Mouse (Mus musculus): Measurements from ENCODE around the gene Smco1. TPM values are rescaled to one million over a fixed set of nuclear protein-coding genes. Genes with fewer than 3 reads are reported as not detected.
"Not testable (repeated sequence)": the region's sequence is repeated elsewhere in the genome, so short reads cannot be mapped to it uniquely, and the experiment has no call there.

Gene Smco1
- total RNA-seq (2018; cell fraction: chromatin; rRNA removed): under 1 TPM in 1 of 26 experiments, not detected in 25; 0.42 TPM
- under 1 TPM in 1 of 26 experiments, not detected in 25; 0.11 TPM for total RNA-seq (2018; cell fraction: cytosol; rRNA removed)
- under 1 TPM in 1 of 26 experiments, not detected in 25; 0.48 TPM for total RNA-seq (2018; cell fraction: nucleus; rRNA removed)
- not detected in 3 replicates for polyA plus RNA-seq (2018)

DNA sequence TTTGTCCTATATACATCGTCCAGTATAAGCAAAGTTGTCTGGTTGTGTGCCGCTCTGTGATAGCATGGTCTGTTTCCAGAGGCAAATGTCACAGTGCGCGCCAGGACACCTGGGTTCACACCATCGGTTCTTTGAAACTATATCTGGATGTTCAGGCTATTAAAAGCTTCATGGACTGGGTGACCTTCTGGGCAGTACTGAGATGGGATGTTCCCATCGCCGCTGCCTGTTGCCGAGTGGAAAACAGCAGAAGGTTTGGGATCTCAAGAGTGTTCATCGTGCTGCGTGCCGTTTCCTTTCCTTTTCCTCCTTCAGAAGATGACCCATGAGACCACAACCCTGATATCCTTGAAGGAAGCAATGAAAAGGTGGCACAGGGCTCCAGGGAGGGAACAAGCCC, at the start of gene Smco1:
Smco1 (plus strand) TSS at position 178 of the 400 bp plus-strand sequence.
- Histone ChIP-seq H3K27ac (no peak within 1 kb of the TSS), H3K4me3 (ENCODE audit: inconsistent target) (no peak within 1 kb of the TSS), H3K79me2 (ENCODE audit: inconsistent target) (no peaks in the 10 kb centered on the region), H3K36me3 (ENCODE audit: inconsistent target) (no peaks in the 10 kb centered on the region)
- WGBS (ENCODE audit: missing documents): 88% methylated on average over 11 of the region's 11 CpGs

DNA sequence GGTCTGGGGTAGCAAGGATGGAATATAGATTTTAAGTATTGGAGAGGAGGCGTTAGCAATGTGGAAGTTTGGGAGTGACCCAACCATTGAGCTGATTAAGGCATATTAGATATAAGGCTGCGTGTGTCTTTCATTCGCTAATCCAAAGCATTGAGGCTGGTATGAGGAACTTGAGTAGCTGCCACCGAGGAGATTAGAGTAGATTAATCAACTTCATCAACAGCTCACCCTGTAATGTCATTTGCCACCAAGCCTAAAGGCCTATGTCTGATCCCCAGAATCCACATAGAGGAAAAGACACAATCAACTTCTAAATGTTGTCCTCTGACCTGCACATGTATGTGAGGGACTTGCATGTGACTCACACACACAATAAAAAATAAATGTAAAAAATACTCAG, 49.5 kb upstream of the Smco1 start:
- H3K27ac ChIP-seq: no peak overlapping the region
- 82% methylated on average over 4 of the region's 4 CpGs for WGBS (ENCODE audit: missing documents)
- H3K36me3 ChIP-seq (ENCODE audit: inconsistent target): no peaks in the 10 kb centered on the region
- H3K4me3 ChIP-seq (ENCODE audit: inconsistent target): no peak overlapping the region
- no peaks in the 10 kb centered on the region for H3K79me2 ChIP-seq (ENCODE audit: inconsistent target)

DNA sequence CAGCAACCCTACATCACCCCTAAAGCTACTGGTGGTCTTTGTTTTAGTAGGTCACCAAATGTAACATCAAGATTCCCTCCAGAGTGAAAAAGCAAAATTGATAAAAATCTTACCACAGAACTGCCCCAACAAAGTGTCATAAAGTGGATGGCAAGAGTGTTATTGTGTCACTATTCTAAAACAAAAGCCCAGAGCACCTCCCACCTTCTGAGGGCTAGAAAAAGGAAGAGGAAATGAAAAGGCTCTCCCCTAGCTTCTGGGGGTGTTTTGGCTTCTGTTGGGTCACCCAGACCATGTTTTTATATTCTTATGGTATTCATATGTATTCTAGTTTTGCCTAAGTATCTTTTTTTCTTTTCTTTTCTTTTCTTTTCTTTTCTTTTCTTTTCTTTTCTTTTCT, 48.9 kb upstream of the Smco1 start:
- no peaks in the 10 kb centered on the region for H3K36me3 ChIP-seq (ENCODE audit: inconsistent target)
- H3K4me3 ChIP-seq (ENCODE audit: inconsistent target): no peak overlapping the region
- H3K27ac ChIP-seq: no peak overlapping the region
- no peaks in the 10 kb centered on the region for H3K79me2 ChIP-seq (ENCODE audit: inconsistent target)

DNA sequence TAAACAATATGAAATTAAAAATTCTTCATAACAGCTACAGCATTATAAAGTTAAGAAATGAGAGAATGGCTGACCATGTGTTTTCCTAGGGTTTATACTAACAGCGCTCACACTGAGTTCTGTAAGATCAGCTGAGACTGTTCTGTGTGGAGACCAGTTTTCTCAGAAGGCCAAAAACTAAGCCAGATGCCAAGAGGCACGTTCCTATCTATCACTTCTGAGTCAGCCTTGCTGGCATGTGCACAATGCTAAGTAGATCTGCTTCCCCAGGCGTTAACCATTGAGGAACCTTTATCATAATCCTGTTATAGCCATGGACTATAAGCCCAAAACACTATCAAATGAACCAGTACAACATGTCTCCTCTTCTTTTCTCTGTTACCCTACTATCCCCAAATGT, 39.2 kb upstream of the Smco1 start:
- WGBS (ENCODE audit: missing documents): 72% methylated on average over 2 of the region's 3 CpGs
- not testable (repeated sequence) for H3K36me3 ChIP-seq (ENCODE audit: inconsistent target); H3K27ac ChIP-seq; H3K4me3 ChIP-seq (ENCODE audit: inconsistent target); H3K79me2 ChIP-seq (ENCODE audit: inconsistent target)

DNA sequence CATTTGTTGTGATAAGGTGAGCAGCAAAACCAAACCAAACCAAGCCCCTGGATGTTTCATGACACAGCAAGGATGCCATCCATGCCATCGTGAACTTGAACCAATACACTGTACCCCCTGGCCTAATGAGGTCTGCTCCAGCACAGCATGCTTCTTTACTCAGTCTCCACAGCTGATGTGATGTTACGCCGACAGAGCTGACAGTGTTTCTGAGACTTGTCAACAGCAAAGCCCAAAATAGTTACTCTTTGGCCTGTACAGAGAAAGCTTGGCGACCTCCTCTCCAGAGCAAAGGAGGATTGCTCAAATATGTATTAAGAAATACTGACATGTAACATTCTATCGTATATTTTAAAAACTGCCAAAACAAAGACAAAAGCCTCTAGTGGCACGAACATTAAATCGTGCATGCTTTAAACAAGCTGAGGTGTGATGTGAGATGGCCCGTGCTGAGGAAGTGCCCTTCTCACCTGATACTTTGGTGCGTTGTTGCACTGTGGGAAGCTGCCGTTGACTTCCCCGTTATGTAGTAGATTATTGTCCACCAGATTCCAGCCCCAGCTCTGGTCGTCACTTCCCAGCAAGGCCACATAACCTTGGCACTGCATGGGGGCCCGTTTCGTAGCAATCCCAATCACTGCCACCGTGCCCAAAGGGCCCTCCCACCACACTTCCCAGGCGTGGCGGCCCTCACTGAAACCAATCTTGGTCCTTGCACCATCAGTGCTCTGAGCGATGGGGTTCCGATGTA, 33.2 kb upstream of the Smco1 start:
- H3K4me3 ChIP-seq (ENCODE audit: inconsistent target): no peak overlapping the region
- no peaks in the 10 kb centered on the region; the same call in 1 of the 2 replicates for H3K36me3 ChIP-seq (ENCODE audit: inconsistent target)
- no peak overlapping the region for H3K27ac ChIP-seq
- 93% methylated on average over 19 of the region's 19 CpGs for WGBS (ENCODE audit: missing documents)
- peaks cover 54% of the 10 kb centered on the region for H3K79me2 ChIP-seq (ENCODE audit: inconsistent target)

DNA sequence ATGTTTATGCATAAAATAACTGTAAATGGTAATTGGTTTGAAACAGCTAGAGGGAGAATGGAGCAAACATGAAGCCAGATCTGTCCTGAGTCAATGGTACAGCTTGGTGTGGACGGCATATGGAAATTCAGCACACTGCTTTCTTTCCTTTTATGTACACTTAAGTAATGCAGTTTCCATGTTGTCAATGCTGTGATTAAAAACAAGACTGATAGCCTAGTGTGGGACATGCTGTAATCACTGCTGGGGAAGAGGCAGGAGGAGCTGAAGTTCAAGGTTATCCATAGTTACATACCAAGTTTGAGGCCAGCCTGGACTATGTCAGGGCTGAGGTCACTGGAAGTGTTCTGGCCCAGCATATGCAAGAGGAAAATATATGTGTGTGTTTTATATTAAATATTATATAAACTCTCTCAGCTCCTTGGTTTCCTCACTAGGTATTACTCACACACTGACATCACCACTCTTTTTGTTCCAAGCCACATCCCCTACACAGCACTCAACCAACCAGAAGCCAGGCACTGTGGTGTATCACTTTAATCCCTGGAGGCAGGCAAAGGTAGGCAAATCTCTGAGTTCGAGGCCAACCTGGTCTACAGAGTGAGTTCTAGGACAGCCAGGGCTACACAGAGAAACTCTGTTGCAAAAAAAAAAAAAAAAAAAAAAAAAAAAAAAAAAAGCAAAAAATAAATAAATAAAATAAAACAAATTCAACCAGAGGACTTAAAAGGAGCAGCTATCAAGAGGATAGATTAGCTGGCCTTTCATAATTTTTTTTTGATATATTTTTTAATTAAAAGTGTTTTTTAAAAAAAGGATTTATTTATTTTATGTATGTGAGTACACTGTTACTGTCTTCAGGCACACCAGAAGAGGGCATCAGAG, 31.6 kb upstream of the Smco1 start:
- Histone ChIP-seq H3K4me3 (ENCODE audit: inconsistent target) (no peak overlapping the region), H3K36me3 (ENCODE audit: inconsistent target) (no peaks in the 10 kb centered on the region; the same call in 1 of the 2 replicates), H3K79me2 (ENCODE audit: inconsistent target) (peaks cover 70% of the 10 kb centered on the region), H3K27ac (no peak overlapping the region)
- WGBS (ENCODE audit: missing documents): 95% methylated on average over 2 of the region's 2 CpGs

DNA sequence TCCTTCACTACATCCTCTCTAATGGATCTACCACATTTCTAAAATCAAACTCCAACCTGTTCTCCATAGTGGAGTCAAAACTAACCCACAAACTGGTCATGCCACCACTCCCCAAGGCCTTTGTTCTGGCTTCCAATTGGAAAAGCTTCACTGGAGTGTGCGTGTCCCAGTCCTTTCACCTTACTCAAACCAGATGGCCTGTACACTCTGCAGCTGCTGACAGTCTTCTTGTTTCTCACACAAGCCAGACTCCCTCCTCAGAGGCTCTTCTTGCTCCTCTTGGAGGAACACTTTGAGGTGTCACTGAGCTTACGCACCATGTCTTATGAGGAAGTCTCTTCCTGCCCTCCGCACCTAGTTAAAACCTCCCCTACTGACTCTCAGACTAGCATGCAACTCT, 27.4 kb upstream of the Smco1 start:
- H3K4me3 ChIP-seq (ENCODE audit: inconsistent target): no peak overlapping the region
- H3K36me3 ChIP-seq (ENCODE audit: inconsistent target): no peaks in the 10 kb centered on the region
- H3K27ac ChIP-seq: no peak overlapping the region
- WGBS (ENCODE audit: missing documents): 92% methylated on average over 3 of the region's 3 CpGs
- peaks cover 93% of the 10 kb centered on the region for H3K79me2 ChIP-seq (ENCODE audit: inconsistent target)

DNA sequence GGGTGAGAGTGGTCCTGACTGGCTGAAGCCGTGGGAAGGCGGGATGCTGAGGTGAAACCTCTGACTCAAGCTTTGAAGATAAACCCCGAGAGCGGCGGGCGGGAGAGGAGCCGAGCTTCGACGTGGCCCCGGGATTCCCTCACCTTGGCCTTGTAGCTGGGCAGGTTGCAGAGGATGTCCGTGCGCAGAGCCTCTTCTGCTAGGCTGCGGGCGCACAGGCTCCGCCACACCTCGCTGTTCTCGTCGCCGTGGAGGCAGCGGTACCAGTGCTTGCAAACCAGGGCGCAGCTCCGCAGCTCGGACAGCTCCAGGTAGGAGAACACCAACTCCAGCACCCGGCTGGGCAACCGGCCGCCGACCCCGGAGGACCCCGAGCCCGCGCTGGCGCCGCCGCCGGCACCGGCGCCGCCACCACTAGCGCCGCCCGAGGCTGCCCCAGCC, 24.9 kb upstream of the Smco1 start:
- Histone ChIP-seq H3K27ac (peak overlapping the region; percentile 10; the same call in 1 of the 2 replicates), H3K79me2 (ENCODE audit: inconsistent target) (peaks cover 79% of the 10 kb centered on the region), H3K4me3 (ENCODE audit: inconsistent target) (peak overlapping the region; percentile 65), H3K36me3 (ENCODE audit: inconsistent target) (no peaks in the 10 kb centered on the region)
- WGBS (ENCODE audit: missing documents): 1% methylated on average over 36 of the region's 41 CpGs

DNA sequence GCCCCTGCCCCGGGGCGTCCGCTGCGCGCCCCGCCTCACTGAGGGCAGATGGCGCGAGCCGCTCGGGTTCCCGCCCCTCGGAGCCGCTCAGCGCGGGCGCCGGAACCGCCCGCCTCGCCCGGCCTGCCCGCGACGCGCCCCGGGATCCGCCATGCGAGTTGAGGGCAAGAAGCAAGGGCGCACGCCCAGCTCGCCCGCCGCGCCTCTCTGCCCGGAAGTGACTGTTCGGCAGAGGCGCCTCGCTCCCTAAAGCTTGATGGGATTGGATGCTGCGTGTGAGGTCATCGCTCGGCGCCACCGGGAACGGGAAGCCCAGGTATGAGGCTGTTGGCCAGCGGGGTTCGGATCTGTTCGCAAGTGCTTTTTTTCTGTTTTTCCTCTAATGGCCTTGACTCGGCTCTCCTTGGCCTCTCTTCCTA, 24.3 kb upstream of the Smco1 start, which contains the start of the genes Fbxo45 and Wdr53:
Fbxo45 (minus strand) TSS at position 207 of the 419 bp plus-strand sequence.
Wdr53 (plus strand) TSS at position 276 of the 419 bp plus-strand sequence.
- WGBS (ENCODE audit: missing documents): 0% methylated on average over 46 of the region's 48 CpGs

DNA sequence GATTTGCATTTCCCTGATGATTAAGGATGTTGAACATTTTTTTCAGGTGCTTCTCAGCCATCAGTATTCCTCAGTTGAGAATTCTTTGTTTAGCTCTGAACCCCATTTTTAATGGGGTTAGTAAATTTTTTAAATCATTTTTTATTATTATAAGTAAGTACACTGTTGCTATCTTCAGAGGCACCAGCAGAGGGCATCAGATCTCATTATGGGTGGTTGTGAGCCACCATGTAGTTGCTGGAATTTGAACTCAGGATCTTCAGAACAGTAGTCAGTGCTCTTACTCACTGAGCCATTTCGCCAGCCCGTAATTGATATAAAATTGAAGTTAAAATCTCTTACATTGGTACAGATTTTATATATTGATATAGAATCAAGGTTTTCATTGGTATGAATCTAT, 7.0 kb upstream of the Smco1 start:
- not testable (repeated sequence) for H3K4me3 ChIP-seq (ENCODE audit: inconsistent target); H3K36me3 ChIP-seq (ENCODE audit: inconsistent target); H3K27ac ChIP-seq; H3K79me2 ChIP-seq (ENCODE audit: inconsistent target)
- 77% methylated on average over 2 of the region's 2 CpGs for WGBS (ENCODE audit: missing documents)

More for the DNA sequence above, 24.3 kb upstream of the Smco1 start, which contains the start of the genes Fbxo45 and Wdr53:
- Histone ChIP-seq H3K4me3 (ENCODE audit: inconsistent target) (peak within 1 kb of the TSS; percentile 99), H3K79me2 (ENCODE audit: inconsistent target) (peaks cover 74% of the 10 kb centered on the region), H3K27ac (peak within 1 kb of the TSS; percentile 70), H3K36me3 (ENCODE audit: inconsistent target) (no peaks in the 10 kb centered on the region)

DNA sequence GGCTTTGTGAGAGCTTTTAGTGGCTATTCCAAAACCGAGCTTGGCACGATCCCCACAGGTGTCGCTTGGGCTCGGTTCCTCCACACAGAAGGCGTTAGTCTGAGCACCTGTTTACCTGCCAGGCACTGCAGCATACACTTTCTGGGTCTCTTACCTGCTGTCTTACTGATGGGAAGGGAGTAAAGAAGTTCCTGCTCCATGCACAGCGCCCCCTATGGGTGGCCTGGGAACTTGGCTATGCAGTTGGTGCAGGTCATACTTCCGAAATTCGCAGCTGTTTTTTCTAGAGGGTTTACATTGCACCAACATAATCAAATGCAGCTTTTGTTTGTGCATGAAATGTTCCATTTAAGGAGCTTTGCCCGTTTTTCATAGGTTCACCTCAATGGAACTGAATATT, 2.1 kb downstream of the Smco1 start:
- Histone ChIP-seq H3K4me3 (ENCODE audit: inconsistent target) (no peak overlapping the region), H3K36me3 (ENCODE audit: inconsistent target) (no peaks in the 10 kb centered on the region), H3K27ac (no peak overlapping the region), H3K79me2 (ENCODE audit: inconsistent target) (peaks cover 5% of the 10 kb centered on the region)
- 75% methylated on average over 9 of the region's 9 CpGs for WGBS (ENCODE audit: missing documents)

DNA sequence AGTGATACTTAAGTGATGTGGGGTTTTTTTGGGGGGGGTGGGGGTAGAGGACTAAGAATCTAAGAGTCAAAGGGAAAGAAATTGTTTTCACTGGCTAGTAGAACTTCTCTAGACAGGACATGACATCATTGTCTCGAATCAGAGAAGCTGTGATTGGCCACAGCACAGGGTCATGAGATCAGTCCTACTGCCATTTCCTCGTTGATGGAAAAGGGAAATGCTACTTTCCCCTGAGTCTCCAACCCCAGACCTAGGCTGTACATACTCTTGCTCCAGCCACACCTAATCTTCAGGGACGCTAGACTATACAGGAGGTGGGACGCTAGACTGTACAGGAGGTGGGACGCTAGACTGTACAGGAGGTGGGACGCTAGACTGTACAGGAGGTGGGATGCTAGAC, 3.8 kb downstream of the Smco1 start:
- no peak overlapping the region for H3K4me3 ChIP-seq (ENCODE audit: inconsistent target)
- H3K79me2 ChIP-seq (ENCODE audit: inconsistent target): peaks cover 22% of the 10 kb centered on the region
- WGBS (ENCODE audit: missing documents): 79% methylated on average over 6 of the region's 6 CpGs
- no peaks in the 10 kb centered on the region for H3K36me3 ChIP-seq (ENCODE audit: inconsistent target)
- peak overlapping the region; percentile 77; the same call in 1 of the 2 replicates for H3K27ac ChIP-seq

DNA sequence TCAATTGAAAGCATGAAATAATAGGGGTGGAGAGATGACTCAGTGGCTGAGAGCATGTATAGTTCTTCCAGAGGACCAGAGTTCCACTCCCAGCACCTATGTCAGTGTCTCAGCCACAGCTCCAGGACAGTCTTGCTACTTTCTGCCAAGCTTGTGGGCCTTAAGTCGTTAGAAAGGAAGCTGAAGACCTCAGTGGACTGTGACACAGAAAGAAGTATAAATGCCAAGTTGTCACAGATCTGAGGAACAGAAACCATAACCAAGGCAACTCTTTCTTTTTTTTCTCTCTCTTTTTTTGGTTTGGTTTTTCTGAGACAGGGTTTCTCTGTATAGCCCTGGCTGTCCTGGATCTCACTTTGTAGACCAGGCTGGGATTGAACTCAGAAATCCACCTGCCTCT, 4.6 kb downstream of the Smco1 start:
- Histone ChIP-seq H3K4me3 (ENCODE audit: inconsistent target) (no peak overlapping the region), H3K79me2 (ENCODE audit: inconsistent target) (peaks cover 30% of the 10 kb centered on the region), H3K27ac (peak overlapping the region; percentile 77), H3K36me3 (ENCODE audit: inconsistent target) (no peaks in the 10 kb centered on the region)
- 0% methylated on average over 1 of the region's 1 CpGs for WGBS (ENCODE audit: missing documents)

All from macrophage (primary cell).